Comparison of ENCODE assay signal across 8 mouse cellular contexts in genomic region chr10:78457495-78458347, GRCm38 (mm10). TPM values are rescaled to one million over a fixed set of nuclear protein-coding genes. Genes with fewer than 3 reads are reported as not detected.
A peak's percentile ranks its signal among the peaks of the same experiment; 100 is the strongest.
DNase-seq lines count a peak whose midpoint lies in the region; ATAC-seq lines count a peak whose summit lies in the region.

No protein-coding gene starts in this region.

- H3K9me3 ChIP-seq in forebrain, embryonic 11.5 days (ENCODE audit: control insufficient read depth, low read length) = no peaks in the 10 kb centered on the region
- H3K9me3 ChIP-seq in stomach, embryonic 14.5 days (ENCODE audit: control insufficient read depth, low read depth, low read length) = no peaks in the 10 kb centered on the region

- peaks cover 3% of the 10 kb centered on the region for H3K4me1 ChIP-seq in forebrain, embryonic 11.5 days (replicated peaks; ENCODE audit: control insufficient read depth, insufficient read depth, low read length)
- 0 out of 2 replicates have a peak, but pooled peaks cover 11% of the 10 kb centered on the region for H3K4me1 ChIP-seq in stomach, embryonic 14.5 days (ENCODE audit: control insufficient read depth, insufficient read depth, low read length)

- H3K36me3 ChIP-seq in forebrain, embryonic 11.5 days (ENCODE audit: control insufficient read depth, insufficient read depth, low read length) = no peaks in the 10 kb centered on the region
- no peaks in the 10 kb centered on the region for H3K36me3 ChIP-seq in stomach, embryonic 14.5 days (ENCODE audit: control insufficient read depth, insufficient read depth, low read length)

- 30% methylated on average over 10 of the region's 10 CpGs for whole genome bisulfite sequencing in forebrain, embryonic 11.5 days
- 19% methylated on average over 10 of the region's 10 CpGs for WGBS in stomach, embryonic 14.5 days

- H3K27ac ChIP-seq in forebrain, embryonic 11.5 days (ENCODE audit: low read depth, low read length) = no peak overlapping the region
- H3K27ac ChIP-seq in stomach, embryonic 14.5 days (ENCODE audit: low read length) = no peak overlapping the region

- H3K9ac ChIP-seq in forebrain, embryonic 11.5 days (ENCODE audit: low read length) = no peak overlapping the region
- H3K9ac ChIP-seq in stomach, embryonic 14.5 days (replicated peaks; ENCODE audit: low read depth, low read length) = no peak overlapping the region

- no peak; the same call in 1 of the 2 replicates for ATAC-seq in forebrain, embryonic 11.5 days (replicated peaks; ENCODE audit: low FRiP score)
- ATAC-seq in megakaryocyte, adult 5-6 weeks (ENCODE audit: poor library complexity, severe bottlenecking) = peak; percentile 90
- ATAC-seq in stomach, embryonic 14.5 days (ENCODE audit: insufficient number of reproducible peaks, insufficient read depth, low FRiP score, low read depth) = peak; percentile 56

- no peak overlapping the region for H3K4me3 ChIP-seq in forebrain, embryonic 11.5 days (ENCODE audit: low read depth, low read length)
- no peak overlapping the region for H3K4me3 ChIP-seq in stomach, embryonic 14.5 days (ENCODE audit: low read depth, low read length)

- H3K27me3 ChIP-seq in forebrain, embryonic 11.5 days (ENCODE audit: control insufficient read depth, insufficient read depth, low read length) = no peaks in the 10 kb centered on the region
- no peaks in the 10 kb centered on the region for H3K27me3 ChIP-seq in stomach, embryonic 14.5 days (ENCODE audit: control insufficient read depth, insufficient read depth, low read length)

- H3K4me2 ChIP-seq in forebrain, embryonic 11.5 days (ENCODE audit: low read depth, low read length, severe bottlenecking) = no peak overlapping the region
- peak overlapping the region; percentile 26; the same call in 1 of the 2 replicates for H3K4me2 ChIP-seq in stomach, embryonic 14.5 days (replicated peaks; ENCODE audit: low read depth, low read length)

- DNase-seq in B cell, adult 2 months = peak; percentile 61 to 64
- peak; percentile 52 for DNase-seq in R1 (ENCODE audit: low read depth, low spot score)
- DNase-seq in forebrain, embryonic 11.5 days (ENCODE audit: low spot score) = peak; percentile 56
- peak; percentile 68 to 70 for DNase-seq in heart, postnatal 14 days
- peak; percentile 64 to 75 for DNase-seq in kidney, postnatal 4 days
- no peak for DNase-seq in cerebellum, adult 9-10 months

- intact Hi-C loops in heart, postnatal 14 days (cut with DNase I) = no loop called here

RNA-seq across cellular contexts. Expression of gene Pdxk, which starts 7.1 kb away (rescaled TPM):
- polyA plus RNA-seq in forebrain, embryonic 11.5 days (2014; fragmentation: Nextera tagmentation; extraction: Ambion mirVana) = 8.0 and 9.2 TPM in 2 replicates
- total RNA-seq in heart, postnatal 14 days (2021) = 10 to 100 TPM; 10.2 to 11.1 TPM
- 21.7 and 23.0 TPM in 2 replicates for total RNA-seq in megakaryocyte, adult 5-6 weeks (2015)
- total RNA-seq in megakaryocyte, adult 5-6 weeks (2017) = 16.5 and 19.6 TPM in 2 replicates
- polyA plus RNA-seq in stomach, embryonic 14.5 days (2014; fragmentation: Nextera tagmentation; extraction: Ambion mirVana) = 6.5 and 7.1 TPM in 2 replicates

RNA-seq across cellular contexts. Expression of gene Cstb, which starts 32.3 kb away (rescaled TPM):
- polyA plus RNA-seq in forebrain, embryonic 11.5 days (2014; fragmentation: Nextera tagmentation; extraction: Ambion mirVana) = 104 and 112 TPM in 2 replicates
- 10 to 100 TPM; 31.2 to 36.3 TPM for total RNA-seq in heart, postnatal 14 days (2021)
- 122 and 148 TPM in 2 replicates for total RNA-seq in megakaryocyte, adult 5-6 weeks (2015)
- 119 and 125 TPM in 2 replicates for total RNA-seq in megakaryocyte, adult 5-6 weeks (2017)
- polyA plus RNA-seq in stomach, embryonic 14.5 days (2014; fragmentation: Nextera tagmentation; extraction: Ambion mirVana) = 419 and 443 TPM in 2 replicates

RNA-seq across cellular contexts. Expression of gene Rrp1, which starts 44.9 kb away (rescaled TPM):
- polyA plus RNA-seq in forebrain, embryonic 11.5 days (2014; fragmentation: Nextera tagmentation; extraction: Ambion mirVana) = 290 and 324 TPM in 2 replicates
- 100 to 1,000 TPM in 1 of 2 experiments, 10 to 100 TPM in 1; 100.0 to 104 TPM for total RNA-seq in heart, postnatal 14 days (2021)
- total RNA-seq in megakaryocyte, adult 5-6 weeks (2015) = 32.9 and 38.3 TPM in 2 replicates
- total RNA-seq in megakaryocyte, adult 5-6 weeks (2017) = 173 and 213 TPM in 2 replicates
- polyA plus RNA-seq in stomach, embryonic 14.5 days (2014; fragmentation: Nextera tagmentation; extraction: Ambion mirVana) = 213 and 240 TPM in 2 replicates

RNA-seq across cellular contexts. Expression of gene Olfr1358, which starts 59.5 kb away (rescaled TPM):
- polyA plus RNA-seq in forebrain, embryonic 11.5 days (2014; fragmentation: Nextera tagmentation; extraction: Ambion mirVana) = not detected in 2 replicates
- total RNA-seq in heart, postnatal 14 days (2021) = not detected
- not detected in 2 replicates for total RNA-seq in megakaryocyte, adult 5-6 weeks (2015)
- total RNA-seq in megakaryocyte, adult 5-6 weeks (2017) = not detected in 2 replicates
- polyA plus RNA-seq in stomach, embryonic 14.5 days (2014; fragmentation: Nextera tagmentation; extraction: Ambion mirVana) = not detected in 2 replicates
